Mouse (Mus musculus) forebrain, embryonic 15.5 days (tissue): ENCODE data around the gene Tgfb1. TPM values are rescaled to one million over a fixed set of nuclear protein-coding genes. Genes with fewer than 3 reads are reported as not detected.

Experiments
- ATAC-seq: fragments of 200-750 bp; cut with Nextera tagmentation; replicated peaks from 2 replicates; pipeline ENCODE4 v1.8.0; 2017; ENCODE audit warnings: mild to moderate bottlenecking, moderate TSS enrichment, moderate library complexity
- H3K27ac ChIP-seq: fragments of 300-500 bp; sonication (generic); replicated peaks from 2 replicates; pipeline ENCODE4 v1.5.1; 2015; ENCODE audit warnings: mild to moderate bottlenecking, inconsistent platforms
- H3K27me3 ChIP-seq: fragments of 300-500 bp; sonication (generic); 2 replicates; pipeline ENCODE4 v1.6.1; 2015; ENCODE audit warnings: inconsistent platforms
- H3K36me3 ChIP-seq: fragments of 300-500 bp; sonication (generic); 2 replicates; pipeline ENCODE4 v1.6.1; 2015; ENCODE audit warnings: mild to moderate bottlenecking, inconsistent platforms
- H3K4me1 ChIP-seq: fragments of 300-500 bp; sonication (generic); 2 replicates; pipeline ENCODE4 v1.6.1; 2015; ENCODE audit warnings: inconsistent platforms
- H3K4me2 ChIP-seq: fragments of 300-500 bp; sonication (generic); replicated peaks from 2 replicates; pipeline ENCODE4 v1.6.1; 2015; ENCODE audit warnings: mild to moderate bottlenecking, inconsistent platforms
- H3K4me3 ChIP-seq: fragments of 300-500 bp; sonication (generic); 2 replicates; pipeline ENCODE4 v1.5.1; 2015; ENCODE audit warnings: mild to moderate bottlenecking, inconsistent platforms
- H3K9ac ChIP-seq: fragments of 300-500 bp; sonication (generic); replicated peaks from 2 replicates; pipeline ENCODE4 v1.6.1; 2015; ENCODE audit warnings: mild to moderate bottlenecking, inconsistent platforms
- H3K9me3 ChIP-seq: fragments of 300-500 bp; sonication (generic); 2 replicates; pipeline ENCODE4 v1.6.1; 2016; ENCODE audit warnings: inconsistent platforms
- WGBS: fragments of 180-500 bp; shearing (Covaris S2); methylation state at CpG from one replicate; pipeline ENCODE4 v1.1.7; 2015; ENCODE audit warnings: mixed read lengths; 5-methylcytosine and 5-hydroxymethylcytosine counted together
- polyA plus RNA-seq: library from polyadenylated mRNA; unstranded; fragments of >200 nt; fragmentation: Nextera tagmentation; extraction: Ambion mirVana; gene quantifications from 2 replicates; pipeline ENCODE4 v1.2.1, GENCODE M21; 2015

Tgfb1 gene
- polyA plus RNA-seq, 1 experiment from 2014 or later = 0.62 TPM

GRCm38 (mm10) chr7:25709961-25710360, 23.2 kb downstream of the Tgfb1 start:
- Histone ChIP-seq H3K9ac (no peak overlapping the region), H3K9me3 (no peaks in the 10 kb centered on the region), H3K4me2 (no peak overlapping the region), H3K36me3 (peaks cover 29% of the 10 kb centered on the region), H3K27me3 (no peaks in the 10 kb centered on the region), H3K27ac (no peak overlapping the region), H3K4me1 (peaks cover 8% of the 10 kb centered on the region), H3K4me3 (no peak overlapping the region)
- ATAC-seq = 0 out of 2 replicates have a peak, but pooled peaks have one; percentile 30
- WGBS = 14% methylated on average over 12 of the region's 12 CpGs

GRCm38 (mm10) chr7:25710519-25711130, 23.8 kb downstream of the Tgfb1 start:
- Histone ChIP-seq H3K4me2 (no peak overlapping the region), H3K9ac (no peak overlapping the region), H3K4me1 (peaks cover 8% of the 10 kb centered on the region), H3K4me3 (no peak overlapping the region), H3K9me3 (no peaks in the 10 kb centered on the region), H3K36me3 (peaks cover 36% of the 10 kb centered on the region), H3K27ac (no peak overlapping the region), H3K27me3 (no peaks in the 10 kb centered on the region)
- peak; percentile 36; the same call in 1 of the 2 replicates for ATAC-seq
- 5% methylated on average over 7 of the region's 7 CpGs for WGBS

- Histone ChIP-seq H3K4me1 (peaks cover 8% of the 10 kb centered on the region), H3K9me3 (no peaks in the 10 kb centered on the region), H3K4me2 (no peak overlapping the region), H3K4me3 (no peak overlapping the region), H3K9ac (no peak overlapping the region), H3K36me3 (peaks cover 41% of the 10 kb centered on the region), H3K27me3 (no peaks in the 10 kb centered on the region), H3K27ac (no peak overlapping the region)
- no peak for ATAC-seq
- WGBS = 66% methylated on average over 5 of the region's 5 CpGs
Measured at GRCm38 (mm10) chr7:25711165-25711564, 24.4 kb downstream of the Tgfb1 start.

GRCm38 (mm10) chr7:25711731-25712197, 25.0 kb downstream of the Tgfb1 start:
- no peak overlapping the region for H3K27ac ChIP-seq
- WGBS = 46% methylated on average over 7 of the region's 7 CpGs
- H3K9me3 ChIP-seq = no peaks in the 10 kb centered on the region

GRCm38 (mm10) chr7:25712801-25713200, 26.0 kb downstream of the Tgfb1 start:
- ATAC-seq = no peak
- peaks cover 18% of the 10 kb centered on the region for H3K4me1 ChIP-seq
- peaks cover 41% of the 10 kb centered on the region for H3K36me3 ChIP-seq
- 89% methylated on average over 9 of the region's 9 CpGs for WGBS
- H3K27me3 ChIP-seq = no peaks in the 10 kb centered on the region
- no peak overlapping the region for H3K4me3 ChIP-seq
- H3K9me3 ChIP-seq = no peaks in the 10 kb centered on the region
- no peak overlapping the region for H3K27ac ChIP-seq
- H3K9ac ChIP-seq = no peak overlapping the region
- no peak overlapping the region for H3K4me2 ChIP-seq

More at GRCm38 (mm10) chr7:25711731-25712197, 25.0 kb downstream of the Tgfb1 start:
- H3K4me3 ChIP-seq = no peak overlapping the region
- H3K9ac ChIP-seq = no peak overlapping the region
- H3K36me3 ChIP-seq = peaks cover 41% of the 10 kb centered on the region
- H3K4me1 ChIP-seq = peaks cover 8% of the 10 kb centered on the region
- H3K4me2 ChIP-seq = no peak overlapping the region
- ATAC-seq = no peak
- H3K27me3 ChIP-seq = no peaks in the 10 kb centered on the region

- H3K9me3 ChIP-seq = no peaks in the 10 kb centered on the region
- 93% methylated on average over 8 of the region's 8 CpGs for WGBS
Measured at GRCm38 (mm10) chr7:25714581-25714980, 27.8 kb downstream of the Tgfb1 start.

GRCm38 (mm10) chr7:25715731-25716271, 29.0 kb downstream of the Tgfb1 start:
- Histone ChIP-seq H3K9ac (no peak overlapping the region), H3K4me3 (no peak overlapping the region), H3K36me3 (peaks cover 43% of the 10 kb centered on the region), H3K9me3 (no peaks in the 10 kb centered on the region), H3K4me2 (no peak overlapping the region), H3K4me1 (peaks cover 24% of the 10 kb centered on the region), H3K27me3 (no peaks in the 10 kb centered on the region), H3K27ac (no peak overlapping the region)
- WGBS = 95% methylated on average over 22 of the region's 22 CpGs
- ATAC-seq = no peak

More at GRCm38 (mm10) chr7:25714581-25714980, 27.8 kb downstream of the Tgfb1 start:
- Histone ChIP-seq H3K4me2 (no peak overlapping the region), H3K4me3 (no peak overlapping the region), H3K9ac (no peak overlapping the region), H3K36me3 (peaks cover 41% of the 10 kb centered on the region), H3K27me3 (no peaks in the 10 kb centered on the region), H3K27ac (no peak overlapping the region), H3K4me1 (peaks cover 30% of the 10 kb centered on the region)
- no peak for ATAC-seq

GRCm38 (mm10) chr7:25717478-25717877, 30.7 kb downstream of the Tgfb1 start:
- Histone ChIP-seq H3K36me3 (peaks cover 52% of the 10 kb centered on the region), H3K4me3 (peak overlapping the region; percentile 73; the same call in 1 of the 2 replicates), H3K27ac (no peak overlapping the region), H3K4me1 (peaks cover 23% of the 10 kb centered on the region), H3K27me3 (no peaks in the 10 kb centered on the region), H3K4me2 (peak overlapping the region; percentile 57; the same call in 1 of the 2 replicates), H3K9me3 (no peaks in the 10 kb centered on the region), H3K9ac (0 out of 2 replicates have a peak overlapping the region, but pooled peaks have one; percentile 64)
- 90% methylated on average over 3 of the region's 3 CpGs for whole genome bisulfite sequencing
- no peak for ATAC-seq

- Histone ChIP-seq H3K9ac (peak within 1 kb of the TSS; percentile 64), H3K36me3 (peaks cover 52% of the 10 kb centered on the region), H3K27ac (peak within 1 kb of the TSS; percentile 74), H3K4me3 (peak within 1 kb of the TSS; percentile 73), H3K4me1 (peaks cover 23% of the 10 kb centered on the region), H3K9me3 (no peaks in the 10 kb centered on the region), H3K4me2 (peak within 1 kb of the TSS; percentile 57), H3K27me3 (no peaks in the 10 kb centered on the region)
- ATAC-seq = peak; percentile 88
- 3% methylated on average over 32 of the region's 32 CpGs for WGBS
Measured at GRCm38 (mm10) chr7:25718788-25719417, 32.1 kb downstream of the Tgfb1 start, which contains the start of gene Ccdc97. Gene Ccdc97, minus strand, starts transcription at chr7:25719088.

GRCm38 (mm10) chr7:25719761-25720610, 33.2 kb downstream of the Tgfb1 start:
- no peaks in the 10 kb centered on the region for H3K27me3 ChIP-seq
- H3K27ac ChIP-seq = no peak overlapping the region
- H3K4me1 ChIP-seq = peaks cover 23% of the 10 kb centered on the region
- no peaks in the 10 kb centered on the region for H3K9me3 ChIP-seq
- H3K36me3 ChIP-seq = peaks cover 52% of the 10 kb centered on the region
- 61% methylated on average over 10 of the region's 10 CpGs for WGBS
- peak; percentile 46 for ATAC-seq
- peak overlapping the region; percentile 57; the same call in 1 of the 2 replicates for H3K4me2 ChIP-seq
- H3K4me3 ChIP-seq = no peak overlapping the region; the same call in 1 of the 2 replicates
- no peak overlapping the region for H3K9ac ChIP-seq

GRCm38 (mm10) chr7:25720760-25721159, 34.0 kb downstream of the Tgfb1 start:
- Histone ChIP-seq H3K4me2 (no peak overlapping the region), H3K27me3 (no peaks in the 10 kb centered on the region), H3K27ac (no peak overlapping the region), H3K4me3 (no peak overlapping the region), H3K9ac (no peak overlapping the region), H3K36me3 (peaks cover 52% of the 10 kb centered on the region), H3K4me1 (peaks cover 23% of the 10 kb centered on the region), H3K9me3 (no peaks in the 10 kb centered on the region)
- ATAC-seq = no peak
- 92% methylated on average over 5 of the region's 5 CpGs for WGBS
